Mouse (Mus musculus) testis, adult 2 months (tissue): Measurements from ENCODE around the gene Lrrc38.

ENCODE experiments used
- CTCF ChIP-seq: fragments of 200-500 bp; IDR thresholded peaks from 2 replicates; pipeline ENCODE4 v1.5.1; 2012; ENCODE audit warnings: low read depth, mild to moderate bottlenecking, inconsistent platforms, low read length, moderate library complexity; ENCODE audit not compliant: control insufficient read depth, insufficient read depth, insufficient replicate concordance
- POLR2A ChIP-seq: fragments of 200-500 bp; IDR thresholded peaks from 2 replicates; pipeline ENCODE4 v1.6.1; 2012; ENCODE audit warnings: low read depth, mild to moderate bottlenecking, inconsistent platforms, low read length, moderate library complexity; ENCODE audit not compliant: control insufficient read depth

DNA sequence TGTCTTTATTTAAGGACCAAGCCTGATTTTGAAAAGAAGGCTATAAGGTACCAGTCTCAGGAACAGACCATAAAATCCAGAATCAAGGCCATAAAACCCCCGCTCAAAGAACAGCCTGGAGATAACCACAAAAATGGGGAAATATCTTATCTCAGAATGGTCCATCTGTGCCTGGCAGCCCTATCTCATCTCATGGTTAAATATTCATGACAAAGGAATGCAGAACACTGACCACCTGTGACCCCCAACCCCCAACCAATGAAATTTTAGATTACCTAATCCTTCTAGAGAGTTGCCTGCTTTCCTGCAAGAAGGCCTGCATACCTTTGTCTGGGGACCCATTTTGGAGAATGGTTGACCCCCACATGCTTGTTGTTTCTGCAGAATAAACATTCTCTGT is 17.8 kb upstream of the Lrrc38 start:
- TF ChIP-seq CTCF: no peak
- no peak for TF ChIP-seq POLR2A
